Mouse (Mus musculus) kidney, adult 9 months (tissue): ENCODE data around the gene Nkain2.
A peak's percentile ranks its signal among the peaks of the same experiment; 100 is the strongest.
"Not testable (repeated sequence)": the region's sequence is repeated elsewhere in the genome, so short reads cannot be mapped to it uniquely, and the experiment has no call there.

Source experiments
- DNase-seq: peaks from one replicate; pipeline ENCODE4 v3.0.0; 2022

Nkain2 gene

DNA sequence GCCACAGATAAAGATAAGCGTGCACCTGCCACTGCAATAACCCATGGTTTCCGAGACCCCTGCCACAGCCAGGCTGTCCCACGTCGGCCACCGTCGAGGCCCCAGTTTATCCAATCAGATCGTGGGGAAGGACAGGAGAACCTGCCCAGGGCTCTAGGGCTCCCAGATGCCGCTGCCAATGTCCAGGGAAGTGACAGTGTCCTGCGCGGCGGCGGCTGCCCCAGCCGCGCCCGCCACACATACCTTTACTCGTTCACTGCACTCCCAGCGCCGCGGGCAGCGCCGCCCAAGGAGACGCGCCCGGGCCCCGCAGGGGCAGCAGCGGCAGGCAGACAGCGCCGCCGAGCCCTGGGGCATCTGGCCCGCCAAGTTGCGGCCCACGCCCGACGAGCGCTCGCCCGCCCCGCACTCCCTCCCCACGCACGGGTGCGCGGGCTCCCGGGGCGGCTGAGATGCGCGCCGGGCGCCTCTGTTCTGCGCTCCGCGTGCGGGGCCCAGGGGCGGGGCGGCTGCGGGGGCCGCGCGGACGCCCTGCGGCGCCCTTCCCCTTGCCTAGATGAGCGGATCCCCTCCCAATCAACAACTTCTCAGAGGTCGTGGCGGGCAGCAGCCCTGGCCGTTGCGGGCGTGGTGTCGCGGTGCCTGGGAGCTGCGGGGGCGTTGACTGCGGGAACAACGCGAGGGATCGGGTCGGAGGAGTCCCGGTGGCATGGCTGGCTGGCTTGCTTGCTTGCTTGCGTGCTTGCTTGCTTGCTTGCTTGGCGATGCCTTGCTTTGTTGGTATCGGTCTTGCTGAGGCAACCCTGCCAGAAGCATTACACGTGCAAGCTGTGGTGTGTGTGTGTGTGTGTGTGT is at the start of gene Nkain2:
Gene Nkain2, minus strand, starts transcription at position 811 of the 855 bp plus-strand sequence.
- DNase-seq, result peak; percentile 12

DNA sequence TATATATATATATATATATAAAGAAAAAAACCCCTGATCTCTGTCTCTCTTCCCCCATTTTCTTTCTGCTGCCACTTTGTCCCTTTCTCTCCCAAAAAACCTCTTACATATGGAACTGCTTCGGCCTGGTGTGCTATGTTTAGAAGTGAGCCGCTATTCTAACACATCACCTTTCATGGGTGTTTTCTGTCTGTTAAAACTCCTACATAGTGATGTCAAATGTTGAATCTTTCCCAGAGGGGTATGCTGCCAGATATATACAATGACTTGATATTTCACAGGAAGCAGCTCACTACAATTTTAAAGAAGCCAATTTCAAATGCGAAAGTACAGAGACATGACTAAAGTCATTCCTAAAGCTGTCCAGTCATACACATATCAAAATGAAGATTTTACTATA is 49.6 kb upstream of the Nkain2 start:
- DNase-seq, result no peak

DNA sequence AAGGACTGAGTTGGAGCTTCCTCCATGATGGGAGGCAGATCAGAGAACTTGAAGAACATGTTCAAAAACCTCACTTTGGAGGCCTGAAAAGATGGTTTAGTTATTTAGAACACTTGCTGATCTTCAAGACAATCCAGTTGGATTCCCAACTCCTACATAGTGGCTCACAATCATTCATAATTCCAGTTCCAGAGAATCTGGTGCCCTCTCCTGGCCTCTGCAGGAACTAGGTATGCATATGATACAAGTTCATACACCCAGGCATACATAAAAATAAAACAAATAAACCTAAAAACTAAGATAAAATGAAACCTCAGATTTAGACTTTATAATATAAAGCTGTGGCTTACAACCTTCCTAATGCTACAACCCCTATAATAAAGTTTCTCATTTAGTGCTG is 4.8 kb upstream of the Nkain2 start:
- DNase-seq, result peak; percentile 23

DNA sequence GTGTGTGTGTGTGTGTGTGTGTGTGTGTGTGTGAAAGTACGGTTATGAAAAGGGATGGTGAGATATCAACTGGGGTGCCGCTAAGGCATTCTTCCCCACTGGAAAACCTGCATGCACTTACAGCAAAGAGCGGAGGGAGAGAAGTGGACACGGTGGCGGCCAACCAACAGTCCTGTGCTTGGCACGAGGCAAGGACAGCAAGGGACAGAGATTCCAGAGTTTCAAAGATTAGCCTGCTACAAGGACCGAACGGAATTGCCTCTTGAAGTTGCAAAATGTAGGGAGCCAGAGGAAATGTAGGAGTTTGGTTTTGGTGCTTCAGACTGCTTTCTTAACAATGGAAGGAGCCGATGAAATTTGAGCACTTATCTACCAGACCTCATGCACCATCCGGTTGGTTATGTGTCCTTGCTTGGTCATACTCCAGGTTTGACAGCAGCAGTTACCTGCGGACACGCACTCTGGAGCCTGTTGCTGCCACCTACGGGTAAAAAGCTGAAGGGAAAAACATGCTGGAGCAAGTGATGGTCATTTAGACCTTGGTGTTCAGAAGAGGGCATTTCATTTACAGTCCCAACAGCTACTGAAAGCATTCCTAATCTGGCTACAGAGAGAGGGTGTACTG is 357 bp upstream of the Nkain2 start:
- peak; percentile 74 for DNase-seq

DNA sequence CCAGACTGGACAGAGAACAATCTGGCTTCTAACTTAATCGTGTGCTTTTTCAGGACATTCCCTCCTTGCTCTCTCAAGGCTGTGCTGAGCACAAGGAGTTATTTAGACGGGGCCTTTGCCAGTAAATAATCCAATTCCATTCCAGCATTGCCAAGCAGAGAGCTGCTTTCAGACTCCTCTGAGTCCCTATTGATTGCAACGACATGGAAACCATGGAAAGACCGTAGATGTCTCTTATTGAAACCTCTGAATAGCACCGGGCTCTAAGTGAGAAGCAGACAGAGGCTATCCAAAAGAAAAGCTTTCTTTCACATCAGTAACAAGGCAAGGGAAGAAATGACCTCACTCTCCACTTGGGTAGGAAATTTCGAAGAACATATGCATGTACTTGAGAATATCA is 8.3 kb downstream of the Nkain2 start:
- no peak for DNase-seq

DNA sequence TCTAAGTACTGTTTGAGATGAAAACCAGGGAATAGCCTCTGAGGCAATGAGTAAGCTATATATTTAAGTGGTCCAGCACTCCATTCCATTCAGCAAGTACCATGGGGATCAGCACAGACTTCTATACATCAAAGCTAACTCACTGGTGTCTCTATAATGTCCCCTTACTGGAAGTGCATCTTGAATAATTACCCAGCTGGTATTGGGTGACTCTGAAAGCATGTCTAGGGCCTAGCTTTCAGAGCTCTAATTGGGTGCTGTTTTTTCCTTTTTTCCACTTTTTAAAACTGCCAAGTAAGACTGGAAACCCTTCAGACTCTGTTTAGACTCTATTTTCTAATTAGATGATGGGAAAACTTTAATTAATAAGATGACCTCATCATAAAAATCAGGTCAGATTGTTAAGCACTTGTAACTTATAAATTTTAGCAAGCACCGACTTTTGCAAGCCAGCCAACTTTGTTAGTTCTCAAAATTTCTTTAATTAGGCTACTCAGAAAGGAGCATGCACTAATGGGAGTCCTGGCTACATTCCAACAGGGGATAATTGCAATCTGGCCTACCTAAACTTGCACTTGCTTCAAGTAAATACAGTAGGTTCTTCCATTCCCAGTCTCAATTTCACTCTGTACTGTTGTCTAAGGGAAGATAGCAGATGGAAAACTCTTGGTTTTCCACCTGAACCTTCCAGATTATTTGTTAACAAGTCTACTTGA is 19.4 kb downstream of the Nkain2 start:
- DNase-seq, result no peak

DNA sequence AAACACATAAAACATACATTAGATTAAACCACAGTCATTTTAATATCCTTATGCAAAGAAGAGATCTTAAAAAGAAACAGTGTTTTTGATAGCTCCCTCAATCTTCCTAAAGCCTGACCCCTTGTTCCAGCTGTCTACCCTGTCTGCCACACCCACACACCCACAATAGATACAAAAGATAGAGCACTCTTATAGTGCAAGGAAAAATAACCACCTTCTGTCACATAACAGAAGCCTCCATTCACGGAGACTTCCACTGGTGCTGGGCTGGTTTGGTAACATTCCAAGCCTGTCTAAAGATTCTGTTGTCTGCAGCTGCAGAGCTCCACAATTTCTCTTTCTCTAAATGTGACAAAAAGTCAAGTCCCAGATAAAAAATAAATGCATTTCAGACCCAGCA is 20.7 kb downstream of the Nkain2 start:
- DNase-seq, result no peak

DNA sequence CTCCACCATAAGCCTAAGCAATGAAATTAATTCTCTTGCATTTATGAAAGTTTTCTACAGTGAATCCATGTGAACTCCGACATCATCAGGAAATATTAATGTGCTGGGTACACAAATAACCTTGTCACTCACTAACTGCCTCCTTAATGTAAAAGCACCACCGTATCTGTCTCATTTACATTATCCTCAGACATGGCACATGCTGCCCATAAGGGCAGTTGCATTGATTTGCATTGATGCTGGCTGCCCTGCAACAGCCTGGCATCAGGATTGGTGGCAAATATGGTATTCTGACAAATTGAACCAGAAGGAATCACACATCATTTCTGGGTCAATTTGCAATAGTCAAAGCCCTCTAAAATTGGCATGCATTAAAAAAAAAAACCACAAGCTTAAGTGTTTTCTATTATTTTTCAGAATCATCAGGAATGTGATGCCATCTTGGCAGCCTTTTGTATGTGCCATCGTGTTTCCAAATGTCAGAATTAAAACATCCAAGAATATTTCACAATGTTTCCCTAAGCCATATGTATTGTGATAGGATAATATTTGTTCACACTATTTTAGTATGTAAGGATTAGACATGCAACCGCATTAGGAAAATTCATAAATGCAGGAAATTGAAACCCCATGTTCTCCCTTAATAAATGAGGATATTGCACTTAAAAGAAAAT is 74.9 kb downstream of the Nkain2 start:
- no peak for DNase-seq

DNA sequence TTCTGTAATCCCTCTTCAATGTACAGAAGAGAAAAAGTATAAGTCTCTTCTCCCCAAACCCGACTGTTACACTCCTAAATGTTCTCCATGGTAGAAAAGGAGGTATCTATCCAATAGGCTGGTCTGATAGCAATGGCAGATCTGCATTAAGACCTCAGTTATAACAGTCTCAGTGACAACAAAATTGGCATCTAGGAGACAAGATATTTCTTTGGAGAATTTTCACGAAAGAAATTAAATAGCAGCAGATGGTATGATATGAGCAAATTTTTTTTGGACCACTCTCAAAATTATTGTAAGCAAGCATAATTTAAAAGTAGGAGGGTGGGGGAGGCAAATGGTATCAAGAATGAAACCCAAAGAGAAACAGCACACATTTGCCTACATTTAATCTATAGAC is 94.0 kb downstream of the Nkain2 start:
- no peak for DNase-seq

DNA sequence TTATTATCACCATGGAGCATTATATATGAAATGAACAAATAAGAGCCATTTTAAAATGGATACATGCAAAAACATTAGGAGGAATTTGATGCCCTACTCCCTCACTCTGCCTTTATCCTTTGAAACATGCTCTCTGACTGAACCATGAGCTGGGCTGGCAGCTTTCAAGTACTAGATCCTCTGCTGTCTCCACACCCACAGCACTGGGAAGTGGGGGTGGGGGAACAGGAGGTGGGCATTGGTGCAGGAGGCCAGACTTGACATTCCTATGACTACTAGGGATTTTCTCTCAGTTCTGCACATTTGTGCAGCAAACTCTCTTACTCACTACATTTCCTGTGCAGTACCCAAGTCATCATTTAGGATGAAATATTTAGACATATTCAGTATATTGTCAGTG is 99.7 kb downstream of the Nkain2 start:
- DNase-seq, result no peak

DNA sequence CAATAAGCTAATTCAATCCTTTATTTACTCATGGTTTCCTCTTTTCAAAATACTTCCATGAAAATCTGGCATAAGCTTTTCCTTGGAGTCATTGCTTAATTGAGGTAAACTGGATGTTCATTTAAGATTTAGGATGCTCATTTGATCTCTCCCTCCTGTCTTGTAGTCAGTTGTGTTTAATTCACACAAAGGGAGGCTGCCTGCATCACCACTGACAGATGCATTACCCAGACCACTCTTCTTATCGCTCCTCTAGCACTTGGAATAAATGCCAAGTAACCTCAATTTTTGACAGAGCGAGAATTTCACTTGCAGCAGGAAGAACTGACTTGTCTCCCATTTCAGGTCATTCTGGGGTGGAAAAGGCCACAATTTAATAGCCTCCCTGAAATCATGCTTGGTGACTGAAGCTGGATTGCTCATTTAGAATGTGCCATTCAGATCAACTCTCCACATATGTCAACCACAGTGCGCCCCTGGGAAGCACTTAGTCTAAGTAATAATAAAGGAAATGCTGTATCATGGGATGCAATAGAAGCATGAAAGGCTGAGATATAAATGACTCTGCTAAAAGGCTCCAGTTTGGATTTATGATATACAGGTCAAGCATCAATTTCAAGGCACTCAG is 107.4 kb downstream of the Nkain2 start:
- no peak for DNase-seq

DNA sequence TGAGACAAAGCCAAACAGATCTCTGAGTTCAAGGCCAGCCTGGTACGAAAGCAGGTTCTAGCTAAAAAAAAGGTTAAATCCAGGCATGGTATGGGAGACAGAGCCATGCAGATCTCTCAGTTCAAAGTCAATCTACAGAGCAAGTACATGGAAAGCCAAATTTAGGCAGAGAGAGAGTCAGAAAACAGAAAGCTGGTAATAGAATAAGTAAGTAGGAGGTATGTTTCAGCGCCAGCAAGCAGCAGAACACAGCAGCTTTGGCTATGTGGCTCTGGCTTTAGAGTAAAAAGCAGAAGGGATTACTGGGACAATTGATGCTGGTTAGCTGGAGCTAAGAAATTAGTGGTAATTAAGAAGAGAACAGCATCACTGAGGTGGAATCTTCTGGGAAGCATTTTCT is 151.3 kb downstream of the Nkain2 start:
- DNase-seq, result no peak

DNA sequence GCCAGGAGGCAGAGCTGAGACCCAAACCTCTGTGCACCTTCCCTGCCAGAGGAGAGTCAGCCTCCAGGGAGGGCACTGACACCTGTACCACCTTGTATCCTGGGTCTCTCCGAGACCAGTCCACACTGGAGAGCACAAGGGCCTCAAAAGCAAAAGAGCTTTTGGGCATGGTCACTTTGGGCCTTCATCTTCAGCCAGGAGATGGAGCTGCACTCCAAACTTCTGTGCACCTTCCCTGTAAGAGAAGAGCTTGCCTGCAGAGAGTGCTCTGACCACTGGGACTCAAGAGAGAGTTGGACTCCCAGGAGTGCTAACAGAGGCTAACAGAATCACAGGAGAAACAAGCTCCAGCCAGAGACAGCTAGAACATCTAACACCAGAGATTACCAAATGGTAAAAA is 183.7 kb downstream of the Nkain2 start:
- not testable (repeated sequence) for DNase-seq

DNA sequence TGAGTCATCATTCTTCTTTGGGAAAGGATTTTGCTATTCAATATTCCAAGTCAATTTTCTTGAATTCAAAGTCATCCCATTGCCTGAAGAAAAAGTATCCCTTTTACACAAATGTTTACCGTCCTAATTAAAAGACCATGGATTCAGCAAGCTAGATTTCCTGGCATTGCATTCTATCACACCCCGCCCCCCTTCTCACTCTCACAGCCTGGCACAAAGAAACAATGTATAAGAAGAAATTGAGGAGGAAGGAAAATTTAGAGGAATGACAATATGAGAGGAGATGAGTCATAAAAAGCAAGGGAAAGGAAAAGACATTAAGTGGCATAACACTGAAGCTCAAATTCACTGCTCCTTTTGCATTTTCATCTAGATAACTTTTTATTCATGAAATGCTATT is 193.6 kb downstream of the Nkain2 start:
- no peak for DNase-seq

DNA sequence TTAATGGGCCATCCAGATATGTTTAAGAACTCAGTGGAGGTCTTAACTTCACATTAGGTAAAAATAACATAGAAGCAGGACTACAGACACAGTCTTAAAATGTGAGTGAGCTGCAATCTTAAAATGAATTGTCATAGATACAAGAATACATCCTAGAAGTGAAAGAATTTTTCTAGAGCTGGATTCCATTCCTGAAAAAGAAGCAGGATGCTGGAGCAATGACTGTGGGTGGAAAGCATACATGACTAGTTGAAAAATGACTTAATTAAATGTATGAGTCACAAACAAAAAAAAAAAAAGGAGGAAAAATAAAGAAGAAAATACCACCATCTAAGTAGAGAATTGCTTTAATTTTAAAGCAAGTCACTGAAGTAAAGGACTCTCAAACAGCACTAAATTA is 205.7 kb downstream of the Nkain2 start:
- no peak for DNase-seq

DNA sequence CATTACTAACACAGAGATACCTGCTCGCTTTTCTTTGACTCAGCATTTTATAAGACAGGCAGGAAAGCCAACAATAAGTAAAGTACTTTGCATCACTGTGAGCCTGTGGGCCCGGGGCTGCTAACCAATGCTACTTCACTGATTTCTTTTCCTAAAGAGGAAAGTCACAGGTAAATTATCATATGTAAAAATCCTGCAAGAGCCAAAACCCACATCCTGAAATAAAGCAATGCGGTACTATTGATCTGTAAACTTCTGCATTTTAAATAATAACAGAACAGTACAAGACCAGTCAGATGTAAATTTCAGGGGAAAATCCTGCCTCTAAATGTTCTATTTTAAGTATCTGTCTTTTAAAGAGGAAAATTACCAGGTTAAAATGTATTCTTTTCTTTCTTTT is 250.0 kb downstream of the Nkain2 start:
- no peak for DNase-seq

DNA sequence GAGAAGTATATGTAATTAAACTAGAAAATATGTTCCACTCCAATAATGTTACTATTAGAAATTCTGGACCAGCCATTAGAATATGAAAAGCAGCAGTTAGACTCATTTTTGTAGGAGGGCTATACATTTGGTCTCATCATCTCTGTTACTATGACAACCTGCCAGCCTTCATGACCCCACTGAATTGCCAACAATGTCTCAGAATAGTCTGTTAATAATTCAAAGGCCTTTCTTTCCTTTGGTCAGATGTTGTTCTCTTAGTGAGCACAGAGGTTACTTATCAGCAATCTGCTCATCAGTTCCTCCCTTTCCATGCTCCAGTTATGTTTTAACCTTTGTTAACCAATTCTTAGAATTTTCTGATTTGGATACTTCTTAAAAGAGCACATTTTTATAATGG is 251.1 kb downstream of the Nkain2 start:
- DNase-seq, result peak; percentile 50

DNA sequence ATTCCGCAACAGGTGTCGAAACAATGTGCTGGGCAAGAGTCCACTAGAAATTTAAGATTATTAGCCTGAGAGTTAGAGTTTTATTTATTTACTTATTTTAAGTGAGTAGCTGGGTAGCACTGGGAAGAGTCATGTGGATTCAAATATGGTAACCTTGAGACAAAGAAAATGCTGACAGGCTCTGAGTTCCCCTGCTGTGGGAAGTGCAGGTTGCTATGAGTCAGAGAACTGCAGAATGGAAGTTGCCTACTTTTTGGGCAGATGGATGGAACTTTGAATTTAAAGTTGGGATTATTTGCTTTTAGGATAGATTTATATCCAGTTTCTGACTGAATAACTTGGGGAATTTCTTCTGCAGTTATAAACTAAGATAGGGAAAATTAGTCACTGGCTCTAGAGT is 259.2 kb downstream of the Nkain2 start:
- no peak for DNase-seq

DNA sequence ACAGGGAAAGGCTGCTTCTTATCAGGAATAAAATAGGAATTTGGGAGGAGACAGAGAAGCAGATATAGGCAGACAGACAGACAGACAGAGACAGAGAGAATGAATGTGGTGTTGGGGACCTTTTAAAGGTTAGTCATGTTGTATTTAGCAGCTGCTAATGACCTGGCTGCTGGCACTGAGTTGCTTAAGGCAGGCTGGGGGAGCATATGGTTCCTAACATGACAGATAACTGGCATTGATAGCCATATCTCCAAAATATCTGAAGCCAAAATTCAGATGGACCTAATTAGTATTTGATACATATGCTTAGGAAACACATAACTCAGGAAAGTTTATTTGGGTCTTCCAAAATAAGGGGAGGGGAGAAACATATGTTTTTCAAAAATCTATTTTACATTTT is 285.8 kb downstream of the Nkain2 start:
- no peak for DNase-seq

DNA sequence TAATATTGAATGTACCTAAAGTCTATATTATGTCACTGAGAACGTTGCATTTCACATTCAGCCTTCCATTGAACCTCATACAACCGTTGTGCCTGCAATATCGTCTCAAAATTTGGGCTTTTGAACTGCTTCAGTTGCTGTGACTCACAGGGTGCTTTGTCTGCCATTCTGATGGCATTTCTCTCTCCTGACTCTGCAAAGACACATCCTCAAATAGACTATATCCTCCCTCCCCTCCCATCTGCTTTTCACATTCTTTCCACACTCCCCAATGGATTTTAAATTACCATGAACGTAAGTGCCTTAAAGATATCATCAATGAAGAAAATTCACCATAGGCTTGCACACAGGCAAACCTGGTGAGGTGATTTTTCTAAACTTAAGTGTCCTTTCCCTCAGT is 287.5 kb downstream of the Nkain2 start:
- DNase-seq, result no peak

DNA sequence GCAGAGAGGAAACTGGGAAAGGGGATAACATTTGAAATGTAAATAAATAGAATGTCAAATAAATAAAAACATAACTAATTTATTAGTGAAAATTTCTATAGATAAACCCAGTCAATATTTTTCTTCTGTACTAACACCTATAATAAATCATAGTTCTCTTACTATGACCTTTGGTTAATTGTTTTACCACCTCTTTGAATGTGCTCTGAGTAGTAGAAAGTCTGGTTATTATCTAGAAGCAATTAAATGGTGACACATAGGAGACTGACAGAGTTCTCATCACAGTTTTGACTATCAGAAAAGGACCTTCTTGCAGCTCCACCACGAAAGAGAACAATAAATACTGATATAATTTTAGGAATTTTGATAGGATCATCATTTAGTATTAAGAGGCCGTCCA is 295.3 kb downstream of the Nkain2 start:
- no peak for DNase-seq

DNA sequence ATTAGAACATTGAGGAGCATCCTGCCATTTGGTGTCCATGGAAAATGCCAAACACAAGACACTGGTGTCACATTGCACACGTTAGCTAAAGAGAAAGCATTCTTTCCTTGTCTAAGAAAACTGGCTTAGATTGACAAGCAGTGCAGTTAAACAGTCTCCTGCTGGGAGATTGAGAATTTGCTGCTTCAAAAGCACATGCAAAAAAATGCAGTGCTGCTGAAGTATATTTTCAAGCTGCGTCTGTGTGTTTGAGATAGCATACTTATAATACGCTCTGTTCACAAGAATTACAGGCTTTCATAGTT is 313.0 kb downstream of the Nkain2 start:
- DNase-seq, result no peak
